Mouse (Mus musculus) hindbrain, embryonic 16.5 days (tissue): ENCODE measurements around the gene Fsd1l. TPM values are rescaled to one million over a fixed set of nuclear protein-coding genes. Genes with fewer than 3 reads are reported as not detected.

Experiments used
- ATAC-seq: fragments of 200-750 bp; cut with Nextera tagmentation; 2 replicates; pipeline ENCODE4 v1.8.0; 2017; ENCODE audit warnings: moderate TSS enrichment, moderate library complexity
- H3K27ac ChIP-seq: fragments of 300-500 bp; sonication (generic); 2 replicates; pipeline ENCODE4 v1.5.1; 2014; ENCODE audit warnings: low read depth, mild to moderate bottlenecking, control low read depth, low read length, moderate library complexity
- H3K27me3 ChIP-seq: fragments of 300-500 bp; sonication (generic); replicated peaks from 2 replicates; pipeline ENCODE4 v1.6.1; 2014; ENCODE audit warnings: low read length; ENCODE audit not compliant: control insufficient read depth, insufficient read depth
- H3K36me3 ChIP-seq: fragments of 300-500 bp; sonication (generic); 2 replicates; pipeline ENCODE4 v1.6.1; 2014; ENCODE audit warnings: mild to moderate bottlenecking, low read length, moderate library complexity, mixed read lengths; ENCODE audit not compliant: control insufficient read depth, insufficient read depth
- H3K4me1 ChIP-seq: fragments of 300-500 bp; sonication (generic); 2 replicates; pipeline ENCODE4 v1.6.1; 2014; ENCODE audit warnings: low read depth, low read length; ENCODE audit not compliant: control insufficient read depth, insufficient read depth
- H3K4me2 ChIP-seq: fragments of 300-500 bp; sonication (generic); 2 replicates; pipeline ENCODE4 v1.6.1; 2014; ENCODE audit warnings: mild to moderate bottlenecking, low read length, control low read depth, moderate library complexity
- H3K4me3 ChIP-seq: fragments of 300-500 bp; sonication (generic); 2 replicates; pipeline ENCODE4 v1.5.1; 2014; ENCODE audit warnings: mild to moderate bottlenecking, low read length, control low read depth, moderate library complexity
- H3K9ac ChIP-seq: fragments of 300-500 bp; sonication (generic); 2 replicates; pipeline ENCODE4 v1.6.1; 2014; ENCODE audit warnings: low read depth, mild to moderate bottlenecking, control low read depth, low read length, moderate library complexity
- H3K9me3 ChIP-seq: fragments of 300-500 bp; sonication (generic); 2 replicates; pipeline ENCODE4 v1.6.1; 2014; ENCODE audit warnings: mild to moderate bottlenecking, low read length, moderate library complexity; ENCODE audit not compliant: control insufficient read depth
- WGBS: fragments of 180-500 bp; shearing (Covaris S2); extraction: QIAGEN DNeasy Blood & Tissue Kit; methylation state at CpG from one replicate; pipeline ENCODE4 v1.1.7; 2014; 5-methylcytosine and 5-hydroxymethylcytosine counted together
- polyA plus RNA-seq: library from polyadenylated mRNA; unstranded; fragments of >200 nt; fragmentation: Nextera tagmentation; extraction: Ambion mirVana; gene quantifications from 2 replicates; pipeline ENCODE4 v1.2.1, GENCODE M21; 2015

The Fsd1l gene
- polyA plus RNA-seq, 1 experiment from 2014 or later: 26.6 TPM

- 33% methylated on average over 4 of the region's 4 CpGs for WGBS
- H3K27me3 ChIP-seq: no peaks in the 10 kb centered on the region
- H3K4me2 ChIP-seq: no peak overlapping the region
- no peaks in the 10 kb centered on the region for H3K4me1 ChIP-seq
- H3K4me3 ChIP-seq: no peak overlapping the region
- H3K36me3 ChIP-seq: no peaks in the 10 kb centered on the region
- no peaks in the 10 kb centered on the region for H3K9me3 ChIP-seq
- H3K9ac ChIP-seq: no peak overlapping the region
- no peak overlapping the region for H3K27ac ChIP-seq
- ATAC-seq: peak; percentile 70; the same call in 1 of the 2 replicates
These were observed 37.1 kb upstream of the Fsd1l start for GRCm38 (mm10) chr4:53594204-53594603.

GRCm38 (mm10) chr4:53595246-53596062 lies 35.8 kb upstream of the Fsd1l start:
- H3K4me3 ChIP-seq: no peak overlapping the region
- no peak overlapping the region for H3K9ac ChIP-seq
- no peaks in the 10 kb centered on the region for H3K27me3 ChIP-seq
- no peaks in the 10 kb centered on the region for H3K4me1 ChIP-seq
- no peaks in the 10 kb centered on the region for H3K36me3 ChIP-seq
- 78% methylated on average over 12 of the region's 12 CpGs for WGBS
- H3K9me3 ChIP-seq: no peaks in the 10 kb centered on the region
- ATAC-seq: no peak
- H3K4me2 ChIP-seq: no peak overlapping the region
- no peak overlapping the region for H3K27ac ChIP-seq

- Histone ChIP-seq H3K36me3 (no peaks in the 10 kb centered on the region), H3K9me3 (no peaks in the 10 kb centered on the region), H3K9ac (no peak overlapping the region), H3K4me3 (no peak overlapping the region), H3K4me1 (no peaks in the 10 kb centered on the region), H3K4me2 (no peak overlapping the region), H3K27me3 (no peaks in the 10 kb centered on the region), H3K27ac (no peak overlapping the region)
- ATAC-seq: no peak
- 48% methylated on average over 15 of the region's 15 CpGs for WGBS
These were observed 35.0 kb upstream of the Fsd1l start for GRCm38 (mm10) chr4:53596063-53596895.

GRCm38 (mm10) chr4:53600462-53600861 lies 30.8 kb upstream of the Fsd1l start:
- ATAC-seq: no peak
- WGBS: 48% methylated on average over 6 of the region's 6 CpGs

GRCm38 (mm10) chr4:53614576-53615225 lies 16.6 kb upstream of the Fsd1l start:
- 90% methylated on average over 5 of the region's 5 CpGs for WGBS
- H3K4me1 ChIP-seq: no peaks in the 10 kb centered on the region
- H3K36me3 ChIP-seq: no peaks in the 10 kb centered on the region
- no peaks in the 10 kb centered on the region for H3K27me3 ChIP-seq
- no peaks in the 10 kb centered on the region for H3K9me3 ChIP-seq
- no peak for ATAC-seq
- no peak overlapping the region for H3K27ac ChIP-seq
- H3K4me2 ChIP-seq: no peak overlapping the region
- H3K4me3 ChIP-seq: no peak overlapping the region
- H3K9ac ChIP-seq: no peak overlapping the region

More at GRCm38 (mm10) chr4:53600462-53600861, 30.8 kb upstream of the Fsd1l start:
- Histone ChIP-seq H3K27me3 (no peaks in the 10 kb centered on the region), H3K4me3 (no peak overlapping the region), H3K9me3 (no peaks in the 10 kb centered on the region), H3K4me1 (no peaks in the 10 kb centered on the region), H3K9ac (no peak overlapping the region), H3K4me2 (no peak overlapping the region), H3K36me3 (no peaks in the 10 kb centered on the region), H3K27ac (no peak overlapping the region)

GRCm38 (mm10) chr4:53617968-53618367 lies 13.3 kb upstream of the Fsd1l start:
- 51% methylated on average over 3 of the region's 3 CpGs for WGBS
- no peak overlapping the region for H3K4me2 ChIP-seq
- no peaks in the 10 kb centered on the region for H3K36me3 ChIP-seq
- no peak for ATAC-seq
- no peak overlapping the region for H3K9ac ChIP-seq
- no peaks in the 10 kb centered on the region for H3K4me1 ChIP-seq
- H3K27me3 ChIP-seq: no peaks in the 10 kb centered on the region
- no peak overlapping the region for H3K27ac ChIP-seq
- H3K9me3 ChIP-seq: no peaks in the 10 kb centered on the region
- no peak overlapping the region for H3K4me3 ChIP-seq

- Histone ChIP-seq H3K4me2 (no peak overlapping the region), H3K9me3 (no peaks in the 10 kb centered on the region), H3K36me3 (no peaks in the 10 kb centered on the region), H3K27ac (no peak overlapping the region), H3K4me1 (peaks cover 5% of the 10 kb centered on the region; the same call in 1 of the 2 replicates), H3K27me3 (no peaks in the 10 kb centered on the region), H3K9ac (no peak overlapping the region), H3K4me3 (no peak overlapping the region)
- 91% methylated on average over 6 of the region's 6 CpGs for WGBS
- no peak for ATAC-seq
These were observed 11.2 kb upstream of the Fsd1l start for GRCm38 (mm10) chr4:53620104-53620503.

- no peak overlapping the region for H3K4me2 ChIP-seq
- no peak overlapping the region for H3K9ac ChIP-seq
- no peaks in the 10 kb centered on the region for H3K27me3 ChIP-seq
- no peak overlapping the region for H3K4me3 ChIP-seq
- H3K4me1 ChIP-seq: peaks cover 5% of the 10 kb centered on the region; the same call in 1 of the 2 replicates
- 80% methylated on average over 6 of the region's 6 CpGs for WGBS
- no peak overlapping the region for H3K27ac ChIP-seq
- no peaks in the 10 kb centered on the region for H3K36me3 ChIP-seq
- no peak for ATAC-seq
- no peaks in the 10 kb centered on the region for H3K9me3 ChIP-seq
These were observed 10.2 kb upstream of the Fsd1l start for GRCm38 (mm10) chr4:53621084-53621483.

- Histone ChIP-seq H3K9me3 (no peaks in the 10 kb centered on the region), H3K4me2 (no peak overlapping the region), H3K4me1 (peaks cover 5% of the 10 kb centered on the region; the same call in 1 of the 2 replicates), H3K27ac (no peak overlapping the region), H3K36me3 (no peaks in the 10 kb centered on the region), H3K4me3 (no peak overlapping the region), H3K27me3 (no peaks in the 10 kb centered on the region), H3K9ac (no peak overlapping the region)
- 77% methylated on average over 5 of the region's 5 CpGs for WGBS
- no peak for ATAC-seq
These were observed 9.8 kb upstream of the Fsd1l start for GRCm38 (mm10) chr4:53621490-53621889.
